Mouse (Mus musculus): Measurements from ENCODE around the gene Pcgf5.
A peak's percentile ranks its signal among the peaks of the same experiment; 100 is the strongest.
"Not testable (repeated sequence)": the region's sequence is repeated elsewhere in the genome, so short reads cannot be mapped to it uniquely, and the experiment has no call there.

Gene Pcgf5

DNA sequence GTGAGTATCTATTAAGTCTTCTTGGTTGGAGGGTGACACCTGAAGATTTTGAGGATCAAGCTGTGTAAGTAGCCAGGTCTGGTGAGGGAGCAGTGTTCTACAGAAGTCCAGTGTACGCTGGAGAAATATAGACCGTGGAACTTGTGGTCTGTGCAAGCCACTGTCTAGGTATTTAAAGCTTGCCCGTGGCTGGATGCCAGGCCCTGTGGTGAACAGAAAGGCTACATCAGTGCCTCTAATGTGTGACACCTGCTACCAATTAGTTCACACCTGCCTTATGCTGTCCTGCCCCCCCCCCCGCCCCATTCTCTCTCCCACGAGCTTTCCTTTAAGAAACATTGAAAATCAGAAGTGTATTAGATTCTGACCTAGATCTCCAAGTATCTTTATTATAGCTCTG, 40.4 kb downstream of the Pcgf5 start:
- ATAC-seq (ENCODE audit: low TSS enrichment): no peak

DNA sequence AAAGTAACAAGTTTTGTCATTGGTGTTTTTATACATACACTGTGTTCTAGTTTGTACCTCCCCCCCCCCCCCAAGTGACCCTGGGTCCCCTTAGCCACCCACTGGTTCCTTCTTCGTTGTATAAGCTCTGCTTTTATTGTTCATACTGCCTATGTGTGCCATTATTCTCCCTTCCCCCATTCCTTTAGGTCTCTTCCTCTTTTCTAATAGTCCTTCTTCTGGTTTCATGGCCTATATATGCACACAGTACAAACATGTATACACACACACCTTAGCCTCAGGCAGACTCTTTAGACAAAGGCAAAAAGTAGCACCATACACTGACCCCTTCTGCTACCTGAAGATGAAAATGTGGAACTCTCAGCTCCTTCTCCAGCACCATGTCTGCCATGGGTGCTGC, 42.6 kb downstream of the Pcgf5 start:
- no peak for ATAC-seq (ENCODE audit: low TSS enrichment)

DNA sequence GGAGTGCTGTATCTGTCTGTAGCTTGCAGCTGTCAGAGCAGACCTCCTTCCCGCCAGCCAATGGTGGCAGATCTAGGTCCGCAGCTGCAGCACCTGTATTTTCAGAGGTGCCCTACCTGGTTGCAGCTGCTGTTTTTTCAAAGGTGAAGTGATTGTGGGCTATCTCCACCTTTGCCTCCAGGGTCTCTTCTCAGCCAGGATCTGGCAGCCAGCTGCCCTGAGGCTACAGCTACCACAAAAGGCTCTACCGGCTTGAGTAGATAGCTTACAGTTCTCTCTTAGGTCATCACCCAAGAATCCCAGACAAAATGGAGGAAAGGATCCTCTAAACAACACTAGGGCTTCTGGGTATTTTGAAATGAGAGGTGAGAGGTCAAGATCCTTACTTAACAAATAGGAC, 50.4 kb downstream of the Pcgf5 start:
- no peak for ATAC-seq (ENCODE audit: low TSS enrichment)

GRCm38 (mm10) chr19:36408352-36409100, 60.4 kb downstream of the Pcgf5 start:
- ATAC-seq (ENCODE audit: low TSS enrichment): no peak

DNA sequence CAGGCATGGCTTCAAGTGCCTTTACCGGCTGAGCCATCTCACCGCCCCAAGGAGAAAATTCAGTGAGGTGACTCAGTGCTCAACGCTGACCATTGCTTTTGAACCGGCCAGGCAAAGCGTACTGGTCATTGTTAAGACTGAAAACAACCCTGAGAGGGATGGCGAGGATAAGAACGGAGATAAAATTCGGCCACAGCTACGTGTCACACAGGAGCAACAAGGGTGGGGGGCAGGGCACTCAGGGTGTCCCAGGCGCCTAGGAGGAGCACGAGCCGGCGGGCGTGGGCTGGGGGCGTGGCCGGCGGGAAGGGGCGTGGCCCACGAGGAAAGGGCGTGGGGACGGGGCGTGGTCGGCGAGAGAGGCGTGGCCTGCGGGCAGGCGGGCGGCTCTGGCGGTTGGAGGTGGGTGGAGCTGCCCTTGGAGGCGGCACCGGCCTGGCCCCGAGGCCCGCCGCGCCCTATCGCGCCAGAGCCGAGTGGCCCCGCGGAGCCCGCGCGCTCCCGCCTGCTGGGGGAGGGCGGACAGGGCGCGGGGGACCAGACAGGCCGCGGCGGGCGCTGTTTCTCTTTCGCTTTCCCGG, 61.3 kb downstream of the Pcgf5 start:
- ATAC-seq (ENCODE audit: low TSS enrichment): peak; percentile 89

GRCm38 (mm10) chr19:36409861-36410392, 61.8 kb downstream of the Pcgf5 start:
- peak; percentile 39 for ATAC-seq (ENCODE audit: low TSS enrichment)

- ATAC-seq (ENCODE audit: low TSS enrichment): no peak
Measured at GRCm38 (mm10) chr19:36419885-36420284, 71.8 kb downstream of the Pcgf5 start.

GRCm38 (mm10) chr19:36427195-36427876, 79.2 kb downstream of the Pcgf5 start:
- no peak for ATAC-seq (ENCODE audit: low TSS enrichment)

DNA sequence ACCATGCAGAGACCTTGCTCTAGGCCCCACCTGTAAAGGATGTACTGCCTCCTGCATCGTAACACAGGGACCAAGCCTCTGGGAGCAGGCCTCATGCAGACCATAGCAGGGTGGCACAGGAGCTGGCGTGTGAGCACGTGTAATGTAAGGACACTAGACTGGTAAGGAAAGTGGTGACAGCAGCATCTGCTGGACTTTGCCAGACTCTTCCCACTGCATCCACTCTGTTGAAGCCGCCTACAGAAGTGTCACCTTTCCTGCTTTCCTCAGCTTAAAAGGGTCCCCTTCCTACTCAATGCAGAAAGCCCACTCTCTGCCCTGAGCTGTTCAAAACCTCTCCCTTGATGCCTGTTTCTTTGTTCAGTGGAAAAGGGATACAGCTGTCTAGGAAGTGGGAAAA, 80.0 kb downstream of the Pcgf5 start:
- ATAC-seq (ENCODE audit: low TSS enrichment): peak; percentile 95

DNA sequence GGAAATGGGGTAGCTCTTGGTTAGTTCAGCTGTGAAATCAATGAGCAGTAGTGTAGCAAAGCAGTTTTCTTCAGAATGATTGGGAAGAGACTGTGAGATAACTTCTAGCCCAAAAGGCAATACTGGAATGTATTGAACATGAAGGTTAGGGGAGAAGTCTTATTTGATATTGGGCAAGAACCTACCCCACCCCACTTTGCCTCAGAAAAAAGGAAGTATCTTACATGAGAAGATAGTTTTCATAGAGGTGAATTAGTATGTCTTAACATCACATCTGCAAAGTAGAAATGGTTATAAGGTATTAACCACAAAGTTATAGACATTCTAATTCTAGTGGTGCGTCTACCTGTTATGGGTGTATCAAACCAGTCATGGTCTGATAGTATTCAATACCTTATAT, 81.2 kb downstream of the Pcgf5 start:
- no peak for ATAC-seq (ENCODE audit: low TSS enrichment)

- no peak for ATAC-seq (ENCODE audit: low TSS enrichment)
Measured at GRCm38 (mm10) chr19:36433161-36433560, 85.1 kb downstream of the Pcgf5 start.

DNA sequence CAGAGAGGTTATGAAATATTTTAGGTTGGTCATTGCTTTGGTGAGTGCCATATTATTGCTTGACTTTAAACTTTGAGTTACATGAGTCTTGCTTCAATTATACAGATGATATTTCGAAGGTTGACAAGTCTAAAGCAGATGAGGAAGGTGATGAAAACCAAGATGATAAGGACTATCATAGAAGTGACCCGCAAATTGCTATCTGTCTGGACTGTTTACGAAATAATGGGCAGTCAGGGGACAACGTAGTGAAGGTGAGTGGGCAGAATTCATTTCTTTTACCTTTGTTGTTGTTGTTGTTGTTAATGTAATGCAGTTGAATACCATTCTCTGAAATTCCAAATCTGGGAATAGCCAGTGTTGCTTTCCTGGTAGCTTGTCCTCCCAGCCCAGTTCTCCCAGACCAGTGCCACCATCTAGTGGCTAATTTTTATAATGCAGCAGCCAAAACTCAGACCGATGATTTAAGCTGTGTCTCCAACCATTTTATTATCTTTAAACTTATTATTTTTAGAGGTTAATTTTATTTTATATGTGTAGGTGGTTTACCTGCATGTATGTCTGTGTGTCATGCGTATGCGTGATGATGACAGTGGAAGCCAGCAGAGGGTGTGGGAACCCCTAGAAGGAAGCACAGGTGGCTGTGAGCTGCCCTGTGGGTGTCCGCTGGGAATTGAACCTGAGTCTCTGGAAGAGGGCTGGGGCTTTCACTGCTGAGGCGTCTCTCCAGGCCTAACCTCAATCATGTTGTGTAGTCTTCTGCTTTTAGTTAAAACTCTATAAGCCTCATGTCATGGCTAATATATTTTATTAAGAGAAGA, 92.0 kb downstream of the Pcgf5 start:
- peak; percentile 80 for ATAC-seq (ENCODE audit: low TSS enrichment)

- ATAC-seq (ENCODE audit: low TSS enrichment): no peak
Measured at GRCm38 (mm10) chr19:36450997-36451608, 103.0 kb downstream of the Pcgf5 start.

DNA sequence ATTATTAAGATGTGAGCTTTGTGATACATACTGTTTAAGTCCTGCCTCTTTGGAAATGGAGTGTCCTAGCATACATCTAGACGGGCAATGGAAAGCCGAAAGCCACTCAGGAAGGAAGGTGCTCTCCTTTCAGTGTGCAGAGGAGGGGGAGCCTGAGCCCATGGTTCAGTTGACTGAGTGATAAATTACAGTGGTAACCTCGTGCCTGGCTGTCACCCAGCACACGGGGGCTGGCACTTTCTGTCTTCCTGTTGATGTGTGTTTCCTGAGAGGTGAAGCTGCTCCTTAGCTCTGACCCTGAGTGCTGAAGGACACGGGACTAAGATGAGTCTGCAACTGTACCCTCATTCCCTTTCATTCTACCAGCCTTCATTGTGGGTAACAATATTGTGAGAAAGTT, 103.6 kb downstream of the Pcgf5 start:
- no peak for ATAC-seq (ENCODE audit: low TSS enrichment)

- ATAC-seq (ENCODE audit: low TSS enrichment): not testable (repeated sequence)
Measured at GRCm38 (mm10) chr19:36452210-36452609, 104.1 kb downstream of the Pcgf5 start.

DNA sequence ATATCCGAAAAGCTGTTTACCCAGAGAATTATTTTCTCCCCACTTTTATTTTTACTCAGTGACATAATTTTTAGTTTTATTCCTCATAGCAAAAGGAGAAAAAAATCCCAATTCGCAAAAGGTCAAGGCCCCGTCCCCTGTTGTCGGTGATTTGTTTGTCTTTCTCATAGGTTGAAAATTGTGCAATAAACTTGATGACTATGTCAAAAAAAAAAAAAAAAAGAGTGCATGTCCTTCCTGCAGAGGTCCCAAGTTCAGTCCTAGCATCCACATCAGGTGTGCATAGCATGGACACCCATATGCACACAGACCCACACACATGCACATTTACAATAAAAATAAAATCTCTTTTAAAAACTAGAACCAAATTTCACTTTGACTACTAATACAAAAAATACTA, 105.3 kb downstream of the Pcgf5 start:
- no peak for ATAC-seq (ENCODE audit: low TSS enrichment)

- peak; percentile 88 for ATAC-seq (ENCODE audit: low TSS enrichment)
Measured at GRCm38 (mm10) chr19:36470106-36470505, 122.0 kb downstream of the Pcgf5 start.

DNA sequence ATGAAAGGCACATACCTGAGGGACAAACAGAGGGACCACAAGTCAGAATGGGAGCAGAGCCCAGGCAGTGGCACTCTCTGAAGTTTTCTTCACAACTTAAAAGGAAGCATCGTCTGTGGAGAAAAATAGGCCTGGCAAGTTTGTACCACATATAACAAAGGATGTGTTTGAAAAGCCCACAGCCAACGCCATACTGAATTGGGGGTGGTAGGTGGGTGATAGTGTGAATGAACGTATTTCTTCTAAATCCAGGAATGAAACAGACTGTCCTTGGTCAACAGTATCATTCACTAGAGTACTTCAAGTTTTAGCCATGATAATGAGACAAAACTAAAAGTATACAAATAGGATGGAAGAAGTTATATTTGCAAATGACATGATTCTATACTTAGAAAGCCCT, 123.2 kb downstream of the Pcgf5 start:
- ATAC-seq (ENCODE audit: low TSS enrichment): peak; percentile 68

DNA sequence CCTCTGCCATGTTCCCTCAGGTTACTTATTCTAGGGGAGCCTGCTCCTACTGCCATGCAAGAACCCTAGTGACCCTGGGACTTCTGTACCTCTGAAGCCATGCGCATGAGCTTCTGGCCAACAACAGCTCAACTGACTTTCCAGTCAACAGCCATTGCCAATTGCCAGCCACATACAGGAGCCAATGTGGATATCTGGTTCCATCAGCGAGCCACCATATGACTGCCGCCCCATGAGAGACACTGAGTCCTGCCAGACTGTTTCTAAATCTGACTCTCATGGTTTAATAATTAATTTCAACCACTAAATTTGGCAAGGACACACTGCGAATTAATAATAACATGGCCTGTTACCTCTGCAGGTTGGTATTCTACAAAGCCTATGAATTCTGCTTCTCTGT, 128.5 kb downstream of the Pcgf5 start:
- ATAC-seq (ENCODE audit: low TSS enrichment): no peak

DNA sequence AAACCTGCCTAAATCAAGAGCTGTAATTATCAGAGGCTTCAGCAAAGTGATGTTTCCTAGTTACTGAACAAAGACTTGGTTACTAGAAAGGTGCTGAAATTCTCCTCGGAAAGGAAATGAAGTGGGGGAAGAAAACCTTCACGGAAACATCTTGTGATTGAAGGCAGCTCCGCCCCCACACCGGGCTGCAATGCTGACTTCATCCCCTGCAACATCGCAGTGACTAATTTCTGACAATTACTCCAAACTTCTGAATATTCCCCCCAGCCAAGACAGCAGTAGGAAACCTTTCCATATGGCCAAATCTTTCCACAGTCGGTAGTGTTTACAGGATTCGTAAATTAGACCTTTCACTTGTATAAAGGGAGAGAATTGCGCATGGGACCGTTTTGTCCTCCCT, 129.0 kb downstream of the Pcgf5 start:
- peak; percentile 60 for ATAC-seq (ENCODE audit: low TSS enrichment)

GRCm38 (mm10) chr19:36477684-36478083, 129.6 kb downstream of the Pcgf5 start:
- no peak; the same call in none of the 2 replicates for ATAC-seq (ENCODE audit: low TSS enrichment)
